Mouse (Mus musculus) lung, adult 2 months (tissue): Measurements from ENCODE around the gene Gm17521.

Experiments used
- CTCF ChIP-seq: fragments of 200-500 bp; IDR thresholded peaks from 2 replicates; pipeline ENCODE4 v1.5.1; 2011; ENCODE audit warnings: mild to moderate bottlenecking, low read length, control low read depth; ENCODE audit not compliant: insufficient read depth
- POLR2A ChIP-seq: fragments of 200-500 bp; IDR thresholded peaks from 2 replicates; pipeline ENCODE4 v1.6.1; 2011; ENCODE audit warnings: low read depth, mild to moderate bottlenecking, control low read depth, low read length, borderline replicate concordance; ENCODE audit errors: extremely low read depth

GRCm38 (mm10) chrX:123043516-123043915 is 14.0 kb upstream of the Gm17521 start:
- TF ChIP-seq POLR2A (no peak), CTCF (no peak)
